Mouse (Mus musculus) cerebellum, adult 9-11 months (tissue): ENCODE data around the gene Clock.

Experiments used
- DNase-seq: peaks from one replicate; pipeline ENCODE4 v3.0.0; 2022

Clock gene

GRCm38 (mm10) chr5:76274977-76275376 is 29.6 kb downstream of the Clock start:
- no peak for DNase-seq

GRCm38 (mm10) chr5:76250948-76251347 is 53.6 kb downstream of the Clock start:
- no peak for DNase-seq

GRCm38 (mm10) chr5:76246539-76246938 is 58.1 kb downstream of the Clock start:
- DNase-seq: no peak

GRCm38 (mm10) chr5:76245419-76245818 is 59.2 kb downstream of the Clock start:
- no peak for DNase-seq

GRCm38 (mm10) chr5:76244430-76244829 is 60.2 kb downstream of the Clock start:
- DNase-seq: no peak

GRCm38 (mm10) chr5:76243929-76244328 is 60.7 kb downstream of the Clock start:
- DNase-seq: no peak

- no peak for DNase-seq
Observed at GRCm38 (mm10) chr5:76243274-76243673, 61.3 kb downstream of the Clock start.

GRCm38 (mm10) chr5:76231171-76231855 is 73.3 kb downstream of the Clock start:
- no peak for DNase-seq

GRCm38 (mm10) chr5:76216691-76217090 is 87.9 kb downstream of the Clock start:
- DNase-seq: no peak

- no peak for DNase-seq
Observed at GRCm38 (mm10) chr5:76208066-76208465, 96.5 kb downstream of the Clock start.

- DNase-seq: no peak
Observed at GRCm38 (mm10) chr5:76205886-76206285, 98.7 kb downstream of the Clock start.

- DNase-seq: no peak
Observed at GRCm38 (mm10) chr5:76203171-76203570, 101.4 kb downstream of the Clock start.

GRCm38 (mm10) chr5:76199346-76199745 is 105.2 kb downstream of the Clock start:
- no peak for DNase-seq

GRCm38 (mm10) chr5:76194377-76194945 is 110.1 kb downstream of the Clock start:
- DNase-seq: no peak

- DNase-seq: no peak
Observed at GRCm38 (mm10) chr5:76193075-76193474, 111.5 kb downstream of the Clock start.

GRCm38 (mm10) chr5:76190609-76191008 is 114.0 kb downstream of the Clock start:
- no peak for DNase-seq

GRCm38 (mm10) chr5:76187885-76188284 is 116.7 kb downstream of the Clock start:
- DNase-seq: no peak

- DNase-seq: peak; percentile 66
Observed at GRCm38 (mm10) chr5:76184286-76185080, 120.1 kb downstream of the Clock start.

GRCm38 (mm10) chr5:76183750-76184261 is 120.8 kb downstream of the Clock start, which contains the start of gene Tmem165:
Gene Tmem165, plus strand, starts transcription at chr5:76183880.
- DNase-seq: peak; percentile 95

GRCm38 (mm10) chr5:76183043-76183749 is 121.4 kb downstream of the Clock start:
- no peak for DNase-seq

- peak; percentile 24 for DNase-seq
Observed at GRCm38 (mm10) chr5:76182326-76182725, 122.3 kb downstream of the Clock start.

GRCm38 (mm10) chr5:76179791-76180190 is 124.8 kb downstream of the Clock start:
- DNase-seq: no peak

- no peak for DNase-seq
Observed at GRCm38 (mm10) chr5:76179171-76179570, 125.4 kb downstream of the Clock start.
